Mouse (Mus musculus): ENCODE data around the gene Osbp. TPM values are rescaled to one million over a fixed set of nuclear protein-coding genes. Genes with fewer than 3 reads are reported as not detected.

Osbp gene
- polyA plus RNA-seq (2017; shearing (Covaris generic)): 50.4 TPM

GRCm38 (mm10) chr19:11965023-11965942 is at the start of gene Osbp:
Gene Osbp, plus strand, starts transcription at chr19:11965941.

DNA sequence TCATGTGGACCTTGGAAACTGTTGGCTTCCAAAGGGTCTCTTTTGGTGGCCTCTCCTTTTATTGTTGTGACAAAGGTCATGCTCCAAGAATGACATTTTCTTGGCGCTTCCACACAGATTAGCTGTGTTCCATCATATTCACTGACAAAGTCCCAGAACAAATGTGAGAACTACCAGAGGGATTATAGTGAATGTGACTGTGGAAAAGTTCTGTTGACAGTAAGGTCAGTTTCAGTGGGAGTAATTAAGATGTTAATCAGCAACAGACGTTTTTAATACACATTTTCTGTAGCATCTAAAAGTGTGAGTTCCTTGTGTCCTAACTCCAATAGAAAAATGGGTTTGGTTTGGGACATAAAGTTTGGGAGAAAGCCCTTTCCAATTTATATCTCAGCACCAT is 75.5 kb downstream of the Osbp start, which contains the start of gene Olfr1423:
TSS of gene Olfr1423 (minus strand) at position 101 of the 400 bp plus-strand sequence.

Other genes with a start within 250 kb of the Osbp start
- gene Gif, start 218.4 kb upstream of the Osbp start, polyA plus RNA-seq (2017; shearing (Covaris generic)): not detected
- 41.6 TPM for gene Mrpl16, start 195.6 kb upstream of the Osbp start, polyA plus RNA-seq (2017; shearing (Covaris generic))
- gene Stx3, start 146.5 kb upstream of the Osbp start, polyA plus RNA-seq (2017; shearing (Covaris generic)): 2.2 TPM
- not detected for gene Olfr1417, start 126.7 kb upstream of the Osbp start, polyA plus RNA-seq (2017; shearing (Covaris generic))
- not detected for gene Olfr1418, start 104.9 kb upstream of the Osbp start, polyA plus RNA-seq (2017; shearing (Covaris generic))
- gene Olfr1419, start 90.8 kb upstream of the Osbp start, polyA plus RNA-seq (2017; shearing (Covaris generic)): not detected
- gene Olfr1420, start 79.4 kb upstream of the Osbp start, polyA plus RNA-seq (2017; shearing (Covaris generic)): not detected
- 26.8 TPM for gene Patl1, start 53.5 kb upstream of the Osbp start, polyA plus RNA-seq (2017; shearing (Covaris generic))
- not detected for gene Olfr1423, start 75.4 kb downstream of the Osbp start, polyA plus RNA-seq (2017; shearing (Covaris generic))
- gene Olfr1424, start 96.7 kb downstream of the Osbp start, polyA plus RNA-seq (2017; shearing (Covaris generic)): 0.29 TPM
- not detected for gene Olfr1425, start 111.8 kb downstream of the Osbp start, polyA plus RNA-seq (2017; shearing (Covaris generic))
- gene Olfr1426, start 126.1 kb downstream of the Osbp start, polyA plus RNA-seq (2017; shearing (Covaris generic)): not detected
- not detected for gene Olfr1427, start 137.4 kb downstream of the Osbp start, polyA plus RNA-seq (2017; shearing (Covaris generic))
- gene Olfr1428, start 150.0 kb downstream of the Osbp start, polyA plus RNA-seq (2017; shearing (Covaris generic)): not detected
- not detected for gene Olfr76, start 157.3 kb downstream of the Osbp start, polyA plus RNA-seq (2017; shearing (Covaris generic))
- not detected for gene Olfr1555-ps1, start 204.2 kb downstream of the Osbp start, polyA plus RNA-seq (2017; shearing (Covaris generic))
- gene Olfr1431, start 234.7 kb downstream of the Osbp start, polyA plus RNA-seq (2017; shearing (Covaris generic)): not detected